Mouse (Mus musculus): ENCODE results near the gene Lefty1. TPM values are rescaled to one million over a fixed set of nuclear protein-coding genes. Genes with fewer than 3 reads are reported as not detected.

Lefty1 gene
- polyA plus RNA-seq, 1 experiment from 2014 or later: 1.5 TPM

DNA sequence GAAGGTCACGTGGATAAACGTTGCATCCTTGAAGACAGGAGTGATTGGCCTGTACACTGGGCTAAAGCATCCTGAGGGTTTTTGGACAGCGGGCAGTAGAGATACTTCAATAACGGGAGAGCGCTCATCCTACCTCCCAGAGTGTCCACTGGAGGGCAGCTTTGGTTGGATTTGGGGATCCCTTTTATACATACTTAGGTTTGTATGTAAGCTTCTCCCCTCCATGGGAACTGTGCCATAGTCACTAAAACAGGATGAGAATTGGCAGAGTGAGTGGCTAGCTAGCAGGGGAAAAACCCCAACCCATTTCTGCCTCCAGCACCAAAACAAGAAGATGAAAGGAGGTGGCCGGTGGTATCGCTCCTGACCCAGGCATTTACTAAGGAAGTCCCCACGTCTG is 23.7 kb upstream of the Lefty1 start:
- Histone ChIP-seq H3K4me3 (ENCODE audit: control insufficient read depth in 1 of 2, insufficient read depth in 1 of 2, low read depth in 1 of 2, low read length in 2 of 2) (no peak overlapping the region), H3K36me3 (ENCODE audit: control insufficient read depth, insufficient read depth, low read length) (peaks cover 26% of the 10 kb centered on the region), H3K4me2 (ENCODE audit: low read length) (peak overlapping the region; percentile 50), H3K9me3 (ENCODE audit: control insufficient read depth, low read length) (no peaks in the 10 kb centered on the region), H3K27ac (replicated peaks in 1 of 2; ENCODE audit: control insufficient read depth in 1 of 2, insufficient read depth in 1 of 2, low read depth in 2 of 2, low read length in 2 of 2) (no peak overlapping the region), H3K27me3 (ENCODE audit: control insufficient read depth, insufficient read depth, low read length) (no peaks in the 10 kb centered on the region), H3K9ac (ENCODE audit: low read length) (no peak overlapping the region), H3K4me1 (ENCODE audit: control insufficient read depth in 2 of 2, insufficient read depth in 2 of 2, low read length in 2 of 2) (peaks cover 6 to 8% of the 10 kb centered on the region in 2 experiments; a peak in 3 of 4 replicates)
- ATAC-seq (ENCODE audit: insufficient number of reproducible peaks, insufficient read depth, low FRiP score, low read depth): no peak
- 40% methylated on average over 8 of the region's 8 CpGs for WGBS

DNA sequence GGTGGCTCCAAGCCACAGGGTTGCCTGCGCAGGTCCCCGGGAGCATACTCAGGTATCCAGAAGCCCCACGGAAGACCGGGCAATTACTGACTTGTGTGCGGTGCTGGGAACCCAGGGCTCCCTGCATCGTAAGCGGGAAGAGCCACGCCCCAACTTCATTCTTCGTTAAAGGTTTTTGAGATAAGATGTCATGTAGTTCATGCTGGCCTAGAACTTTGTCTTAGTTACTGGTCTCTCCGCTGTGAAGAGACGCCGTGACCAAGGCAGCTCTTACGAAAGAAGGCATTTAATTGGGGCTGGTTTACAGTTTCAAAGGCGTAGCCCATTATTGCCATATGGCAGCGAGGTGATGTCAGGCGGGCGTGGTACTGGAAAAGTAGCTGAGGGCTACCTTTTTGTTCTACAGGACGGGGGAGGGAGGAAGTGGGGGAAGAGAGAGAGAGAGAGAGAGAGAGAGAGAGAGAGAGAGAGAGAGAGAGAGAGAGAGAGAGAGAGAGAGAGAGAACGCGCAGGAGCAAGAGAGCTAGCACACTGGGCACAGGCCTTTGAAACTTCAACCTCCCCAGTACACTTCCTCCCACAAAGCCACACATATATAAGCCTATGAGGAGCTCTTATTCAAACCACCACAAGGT is 23.1 kb upstream of the Lefty1 start:
- Histone ChIP-seq H3K27ac (replicated peaks in 1 of 2; ENCODE audit: control insufficient read depth in 1 of 2, insufficient read depth in 1 of 2, low read depth in 2 of 2, low read length in 2 of 2) (no peak overlapping the region), H3K9ac (ENCODE audit: low read length) (no peak overlapping the region)
- no peak for ATAC-seq (ENCODE audit: insufficient number of reproducible peaks, insufficient read depth, low FRiP score, low read depth)

DNA sequence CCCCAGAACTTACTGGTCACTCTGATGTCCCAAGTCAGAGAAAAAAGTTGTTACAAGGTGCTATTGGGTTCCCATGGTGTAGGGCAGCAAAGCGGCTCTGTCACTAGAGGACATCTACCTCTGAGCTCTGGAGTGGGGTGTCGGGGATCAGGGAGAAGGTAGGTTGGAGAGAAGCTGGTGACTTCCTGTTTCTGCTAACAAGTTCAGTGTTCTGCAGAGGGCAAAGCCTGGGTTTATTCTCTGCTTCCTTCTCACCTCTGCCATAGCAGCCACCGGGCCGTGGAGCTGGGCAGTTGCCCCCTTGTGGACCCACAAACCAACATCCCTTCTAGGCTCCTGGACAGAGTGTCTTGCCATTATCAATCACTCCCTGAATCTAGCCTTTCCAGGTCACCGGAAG is 22.0 kb upstream of the Lefty1 start:
- Histone ChIP-seq H3K36me3 (ENCODE audit: control insufficient read depth, insufficient read depth, low read length) (peaks cover 9% of the 10 kb centered on the region), H3K9ac (ENCODE audit: low read length) (no peak overlapping the region), H3K4me1 (ENCODE audit: control insufficient read depth in 2 of 2, insufficient read depth in 2 of 2, low read length in 2 of 2) (peaks cover 6 to 8% of the 10 kb centered on the region in 2 experiments; a peak in 3 of 4 replicates), H3K27ac (replicated peaks in 1 of 2; ENCODE audit: control insufficient read depth in 1 of 2, insufficient read depth in 1 of 2, low read depth in 2 of 2, low read length in 2 of 2) (no peak overlapping the region), H3K9me3 (ENCODE audit: control insufficient read depth, low read length) (no peaks in the 10 kb centered on the region), H3K4me2 (ENCODE audit: low read length) (no peak overlapping the region), H3K4me3 (ENCODE audit: control insufficient read depth in 1 of 2, insufficient read depth in 1 of 2, low read depth in 1 of 2, low read length in 2 of 2) (no peak overlapping the region), H3K27me3 (ENCODE audit: control insufficient read depth, insufficient read depth, low read length) (no peaks in the 10 kb centered on the region)
- WGBS: 88% methylated on average over 5 of the region's 5 CpGs
- no peak for ATAC-seq (ENCODE audit: insufficient number of reproducible peaks, insufficient read depth, low FRiP score, low read depth)

More for the DNA sequence above, 23.1 kb upstream of the Lefty1 start:
- H3K4me3 ChIP-seq (ENCODE audit: control insufficient read depth in 1 of 2, insufficient read depth in 1 of 2, low read depth in 1 of 2, low read length in 2 of 2): no peak overlapping the region
- WGBS: 45% methylated on average over 20 of the region's 20 CpGs
- H3K36me3 ChIP-seq (ENCODE audit: control insufficient read depth, insufficient read depth, low read length): peaks cover 19% of the 10 kb centered on the region
- no peaks in the 10 kb centered on the region for H3K27me3 ChIP-seq (ENCODE audit: control insufficient read depth, insufficient read depth, low read length)
- H3K9me3 ChIP-seq (ENCODE audit: control insufficient read depth, low read length): no peaks in the 10 kb centered on the region
- H3K4me1 ChIP-seq (ENCODE audit: control insufficient read depth in 2 of 2, insufficient read depth in 2 of 2, low read length in 2 of 2): peaks cover 6 to 8% of the 10 kb centered on the region in 2 experiments; a peak in 3 of 4 replicates
- peak overlapping the region; percentile 50 for H3K4me2 ChIP-seq (ENCODE audit: low read length)

DNA sequence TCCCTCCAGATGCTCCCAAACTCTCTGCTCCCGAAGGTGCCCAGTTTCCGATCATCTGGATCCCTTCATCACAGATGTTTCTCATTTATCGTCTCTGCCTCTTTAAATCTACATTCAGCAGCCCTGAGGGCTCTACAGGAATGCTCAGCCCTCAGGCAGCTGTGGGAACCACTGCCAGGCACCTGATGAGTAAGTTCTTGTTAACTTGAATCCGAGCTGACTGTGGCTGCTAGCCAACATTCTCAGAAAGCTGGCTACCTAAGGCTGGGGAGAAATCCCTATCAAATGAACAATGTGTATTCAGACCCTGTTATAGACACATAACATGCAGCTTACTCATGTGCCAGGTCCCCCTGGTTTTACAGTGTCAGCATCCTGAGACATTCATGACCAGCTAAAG is 21.0 kb upstream of the Lefty1 start:
- no peak for ATAC-seq (ENCODE audit: insufficient number of reproducible peaks, insufficient read depth, low FRiP score, low read depth)
- WGBS: 42% methylated on average over 4 of the region's 4 CpGs
- H3K4me1 ChIP-seq (ENCODE audit: control insufficient read depth in 2 of 2, insufficient read depth in 2 of 2, low read length in 2 of 2): peaks cover 6 to 8% of the 10 kb centered on the region in 2 experiments; a peak in 3 of 4 replicates
- H3K4me2 ChIP-seq (ENCODE audit: low read length): no peak overlapping the region
- no peak overlapping the region for H3K9ac ChIP-seq (ENCODE audit: low read length)
- H3K9me3 ChIP-seq (ENCODE audit: control insufficient read depth, low read length): no peaks in the 10 kb centered on the region
- no peak overlapping the region for H3K4me3 ChIP-seq (ENCODE audit: control insufficient read depth in 1 of 2, insufficient read depth in 1 of 2, low read depth in 1 of 2, low read length in 2 of 2)
- no peaks in the 10 kb centered on the region for H3K27me3 ChIP-seq (ENCODE audit: control insufficient read depth, insufficient read depth, low read length)
- peak overlapping the region; percentile 28 to 35; a peak in 1 of 4 replicates for H3K27ac ChIP-seq (replicated peaks in 1 of 2; ENCODE audit: control insufficient read depth in 1 of 2, insufficient read depth in 1 of 2, low read depth in 2 of 2, low read length in 2 of 2)
- no peaks in the 10 kb centered on the region for H3K36me3 ChIP-seq (ENCODE audit: control insufficient read depth, insufficient read depth, low read length)

DNA sequence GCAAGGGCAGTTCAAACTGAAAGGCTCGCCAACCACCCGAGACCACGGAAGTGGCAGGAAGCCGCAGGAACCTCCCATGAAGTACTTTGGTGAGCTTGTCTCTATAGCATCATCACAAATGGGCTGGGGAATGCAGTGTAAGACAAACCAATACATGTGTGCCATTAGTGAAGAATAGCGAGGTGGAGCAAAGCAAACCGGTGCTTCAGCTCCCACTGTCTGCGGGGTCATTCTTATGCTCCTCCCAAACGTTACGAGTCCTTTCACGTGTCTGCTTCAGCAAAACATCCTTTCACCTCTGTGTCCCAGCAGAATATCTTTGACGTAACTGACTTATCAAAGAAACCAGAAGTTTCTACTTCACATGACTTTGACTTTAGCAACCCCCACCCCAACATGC is 18.4 kb upstream of the Lefty1 start:
- Histone ChIP-seq H3K4me2 (ENCODE audit: low read length) (no peak overlapping the region), H3K27me3 (ENCODE audit: control insufficient read depth, insufficient read depth, low read length) (no peaks in the 10 kb centered on the region), H3K36me3 (ENCODE audit: control insufficient read depth, insufficient read depth, low read length) (no peaks in the 10 kb centered on the region), H3K27ac (replicated peaks in 1 of 2; ENCODE audit: control insufficient read depth in 1 of 2, insufficient read depth in 1 of 2, low read depth in 2 of 2, low read length in 2 of 2) (no peak overlapping the region), H3K9ac (ENCODE audit: low read length) (no peak overlapping the region), H3K4me1 (ENCODE audit: control insufficient read depth in 2 of 2, insufficient read depth in 2 of 2, low read length in 2 of 2) (peaks cover 8 to 10% of the 10 kb centered on the region in 2 experiments; a peak in 3 of 4 replicates), H3K9me3 (ENCODE audit: control insufficient read depth, low read length) (no peaks in the 10 kb centered on the region), H3K4me3 (ENCODE audit: control insufficient read depth in 1 of 2, insufficient read depth in 1 of 2, low read depth in 1 of 2, low read length in 2 of 2) (no peak overlapping the region)
- no peak for ATAC-seq (ENCODE audit: insufficient number of reproducible peaks, insufficient read depth, low FRiP score, low read depth)
- WGBS: 88% methylated on average over 11 of the region's 11 CpGs

DNA sequence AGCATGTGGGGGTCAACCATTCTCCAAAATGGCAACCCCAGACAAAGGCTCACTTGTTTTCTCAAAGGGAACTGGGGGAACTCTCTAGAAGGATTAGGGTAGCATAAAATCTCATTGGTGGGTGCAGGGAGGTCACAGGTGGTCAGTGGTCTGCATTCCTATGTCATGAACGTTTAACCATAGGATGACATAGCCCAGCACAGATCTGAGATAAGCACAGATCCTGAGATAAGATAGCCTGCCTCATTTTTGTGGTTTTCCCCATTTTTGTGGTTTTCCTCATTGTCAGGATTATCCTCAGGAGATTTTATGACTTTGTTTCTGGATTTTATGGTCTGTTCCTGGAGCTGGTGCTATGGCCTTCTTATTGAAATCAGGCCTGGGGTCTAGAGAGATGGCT is 17.8 kb upstream of the Lefty1 start:
- Histone ChIP-seq H3K9ac (ENCODE audit: low read length) (no peak overlapping the region), H3K9me3 (ENCODE audit: control insufficient read depth, low read length) (no peaks in the 10 kb centered on the region), H3K4me2 (ENCODE audit: low read length) (no peak overlapping the region), H3K27me3 (ENCODE audit: control insufficient read depth, insufficient read depth, low read length) (no peaks in the 10 kb centered on the region), H3K4me1 (ENCODE audit: control insufficient read depth in 2 of 2, insufficient read depth in 2 of 2, low read length in 2 of 2) (peaks cover 8 to 11% of the 10 kb centered on the region in 2 experiments; a peak in 3 of 4 replicates), H3K4me3 (ENCODE audit: control insufficient read depth in 1 of 2, insufficient read depth in 1 of 2, low read depth in 1 of 2, low read length in 2 of 2) (no peak overlapping the region), H3K27ac (replicated peaks in 1 of 2; ENCODE audit: control insufficient read depth in 1 of 2, insufficient read depth in 1 of 2, low read depth in 2 of 2, low read length in 2 of 2) (no peak overlapping the region), H3K36me3 (ENCODE audit: control insufficient read depth, insufficient read depth, low read length) (no peaks in the 10 kb centered on the region)
- 50% methylated on average over 1 of the region's 1 CpGs for WGBS
- ATAC-seq (ENCODE audit: insufficient number of reproducible peaks, insufficient read depth, low FRiP score, low read depth): no peak

DNA sequence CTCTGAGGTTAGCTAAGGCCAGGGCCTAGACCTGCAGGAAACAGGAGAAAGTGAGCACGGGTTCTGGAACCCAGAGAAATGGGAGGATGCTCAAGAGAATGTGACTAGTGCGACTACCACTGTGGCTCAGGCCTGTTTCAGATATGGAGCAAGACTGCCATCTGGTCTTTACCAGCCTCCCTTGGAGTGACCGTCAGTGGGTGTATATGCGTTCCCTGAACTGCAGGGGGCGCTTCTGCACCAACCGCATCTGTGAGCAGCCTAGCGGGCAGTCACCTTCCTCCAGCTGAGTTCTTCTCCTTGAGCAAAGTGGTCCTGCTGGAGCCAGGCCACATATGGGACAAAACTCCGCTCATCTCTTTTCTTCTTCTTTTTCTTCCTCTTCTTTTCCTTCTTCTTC is 15.1 kb upstream of the Lefty1 start:
- WGBS: 35% methylated on average over 8 of the region's 8 CpGs
- no peak for ATAC-seq (ENCODE audit: insufficient number of reproducible peaks, insufficient read depth, low FRiP score, low read depth)
- H3K9me3 ChIP-seq (ENCODE audit: control insufficient read depth, low read length): no peaks in the 10 kb centered on the region

More for the DNA sequence above, 15.1 kb upstream of the Lefty1 start:
- Histone ChIP-seq H3K36me3 (ENCODE audit: control insufficient read depth, insufficient read depth, low read length) (no peaks in the 10 kb centered on the region), H3K27me3 (ENCODE audit: control insufficient read depth, insufficient read depth, low read length) (no peaks in the 10 kb centered on the region), H3K4me1 (ENCODE audit: control insufficient read depth in 2 of 2, insufficient read depth in 2 of 2, low read length in 2 of 2) (peaks cover 5 to 9% of the 10 kb centered on the region in 2 experiments; a peak in 2 of 4 replicates), H3K9ac (ENCODE audit: low read length) (no peak overlapping the region), H3K4me2 (ENCODE audit: low read length) (no peak overlapping the region), H3K27ac (replicated peaks in 1 of 2; ENCODE audit: control insufficient read depth in 1 of 2, insufficient read depth in 1 of 2, low read depth in 2 of 2, low read length in 2 of 2) (no peak overlapping the region), H3K4me3 (ENCODE audit: control insufficient read depth in 1 of 2, insufficient read depth in 1 of 2, low read depth in 1 of 2, low read length in 2 of 2) (no peak overlapping the region)
